ENCODE assay signal across 8 mouse cellular contexts in the genomic region with DNA sequence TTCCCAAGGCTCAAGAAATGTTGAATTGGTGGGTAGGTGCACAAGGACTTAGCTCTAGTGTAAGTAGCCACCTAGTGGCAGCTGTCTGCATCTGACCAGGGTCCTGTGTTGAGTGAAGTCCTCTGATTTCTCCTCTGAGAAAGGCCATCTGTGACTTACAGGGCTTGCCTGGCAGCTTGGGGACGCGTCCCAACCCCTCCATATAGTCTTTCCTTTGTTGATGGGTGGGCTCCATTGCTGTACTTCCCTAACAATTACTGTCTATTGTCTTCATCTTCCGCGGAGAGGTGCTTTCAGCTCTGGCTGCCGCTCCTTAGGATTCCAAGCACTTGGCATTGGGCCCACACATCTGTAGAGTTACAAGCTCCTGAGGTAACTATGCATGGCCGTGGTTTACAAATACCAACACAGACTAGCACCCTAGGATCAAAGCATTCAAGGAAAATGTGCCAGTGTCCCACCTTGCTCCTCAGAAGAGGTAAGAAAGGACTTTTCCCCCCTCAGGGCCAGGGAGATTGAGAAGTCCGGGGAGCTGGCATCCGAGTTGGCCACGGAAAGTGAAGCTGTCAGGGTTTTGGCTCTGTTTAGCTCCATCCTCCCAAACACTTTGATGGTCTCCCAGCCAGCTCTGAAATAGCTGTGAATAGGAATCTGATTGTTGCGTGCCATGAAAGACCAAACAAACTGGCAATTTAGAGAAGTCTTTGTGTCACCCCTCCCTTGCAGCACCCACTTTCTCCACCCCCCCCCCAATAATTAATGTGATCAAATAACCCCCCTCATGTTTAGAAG.
DNase-seq lines count a peak whose midpoint lies in the region; ATAC-seq and TF ChIP-seq lines count a peak whose summit lies in the region.

No protein-coding gene starts in this region.

- no peak for TF ChIP-seq POLR2A in cortical plate, adult 2 months (IDR thresholded peaks at IDR 0.05; ENCODE audit: extremely low read depth, insufficient read depth, low read length)

- intact Hi-C loops in gastrocnemius, postnatal 36 days (cut with DNase I): loop anchor here (5.0 kb wide), 1 partner anchor 152 kb away; no protein-coding TSS in a partner anchor

- H3K4me2 ChIP-seq in intestine, embryonic 16.5 days (ENCODE audit: low read depth, low read length): no peak overlapping the region
- H3K4me2 ChIP-seq in limb, embryonic 11.5 days (ENCODE audit: low read depth, severe bottlenecking): no peak overlapping the region
- H3K4me2 ChIP-seq in midbrain, embryonic 16.5 days (ENCODE audit: low read length): peak overlapping the region; percentile 7; the same call in 1 of the 2 replicates

- no peaks in the 10 kb centered on the region for H3K36me3 ChIP-seq in intestine, embryonic 16.5 days (ENCODE audit: control insufficient read depth, insufficient read depth, low read length)
- H3K36me3 ChIP-seq in limb, embryonic 11.5 days (ENCODE audit: control insufficient read depth, insufficient read depth, low read length): no peaks in the 10 kb centered on the region
- no peaks in the 10 kb centered on the region for H3K36me3 ChIP-seq in midbrain, embryonic 16.5 days (ENCODE audit: control insufficient read depth, insufficient read depth, low read length)

- no peaks in the 10 kb centered on the region for H3K9me3 ChIP-seq in intestine, embryonic 16.5 days (ENCODE audit: control insufficient read depth, low read length)
- no peaks in the 10 kb centered on the region for H3K9me3 ChIP-seq in limb, embryonic 11.5 days (ENCODE audit: control insufficient read depth, low read length)
- H3K9me3 ChIP-seq in midbrain, embryonic 16.5 days (replicated peaks; ENCODE audit: control insufficient read depth, low read length, poor library complexity, severe bottlenecking): no peaks in the 10 kb centered on the region

- no peaks in the 10 kb centered on the region for H3K4me1 ChIP-seq in cortical plate, adult 2 months (ENCODE audit: control insufficient read depth, insufficient read depth, low read length)
- H3K4me1 ChIP-seq in intestine, embryonic 16.5 days (ENCODE audit: control insufficient read depth, insufficient read depth, low read length): no peaks in the 10 kb centered on the region
- H3K4me1 ChIP-seq in limb, embryonic 11.5 days (ENCODE audit: control insufficient read depth, insufficient read depth, low read length): peaks cover 3% of the 10 kb centered on the region; the same call in 1 of the 2 replicates
- no peaks in the 10 kb centered on the region; the same call in 1 of the 2 replicates for H3K4me1 ChIP-seq in midbrain, embryonic 16.5 days (ENCODE audit: control insufficient read depth, insufficient read depth, low read length)

- DNase-seq in spleen, postnatal 36 days (ENCODE audit: low spot score in 2 of 2): peak; percentile 14 to 17
- DNase-seq in spleen, postnatal 4 days (ENCODE audit: low spot score in 2 of 2): no peak
- peak; percentile 17 to 38 for DNase-seq in gastrocnemius, postnatal 36 days
- DNase-seq in limb, embryonic 11.5 days (ENCODE audit: low spot score): peak; percentile 71
- DNase-seq in telencephalon, adult 2 months (ENCODE audit: low read depth, low spot score): peak; percentile 49

- H3K27ac ChIP-seq in cortical plate, adult 2 months (ENCODE audit: insufficient read depth, low read length): no peak overlapping the region
- H3K27ac ChIP-seq in intestine, embryonic 16.5 days (ENCODE audit: low read length): no peak overlapping the region
- no peak overlapping the region for H3K27ac ChIP-seq in limb, embryonic 11.5 days (replicated peaks; ENCODE audit: low read depth, low read length)
- H3K27ac ChIP-seq in midbrain, embryonic 16.5 days (ENCODE audit: low read length): peak overlapping the region; percentile 35; the same call in 1 of the 2 replicates

- no peak overlapping the region for H3K9ac ChIP-seq in intestine, embryonic 16.5 days (ENCODE audit: low read depth, low read length)
- H3K9ac ChIP-seq in limb, embryonic 11.5 days (ENCODE audit: low read length): no peak overlapping the region
- H3K9ac ChIP-seq in midbrain, embryonic 16.5 days (ENCODE audit: low read depth, low read length): no peak overlapping the region

- 31% methylated on average over 10 of the region's 10 CpGs for WGBS in intestine, embryonic 16.5 days
- WGBS in limb, embryonic 11.5 days: 26% methylated on average over 10 of the region's 10 CpGs
- 35% methylated on average over 10 of the region's 10 CpGs for WGBS in midbrain, embryonic 16.5 days

- H3K27me3 ChIP-seq in intestine, embryonic 16.5 days (replicated peaks; ENCODE audit: control insufficient read depth, insufficient read depth, low read length): no peaks in the 10 kb centered on the region
- H3K27me3 ChIP-seq in limb, embryonic 11.5 days (ENCODE audit: control insufficient read depth, insufficient read depth, low read length): no peaks in the 10 kb centered on the region
- no peaks in the 10 kb centered on the region for H3K27me3 ChIP-seq in midbrain, embryonic 16.5 days (ENCODE audit: control insufficient read depth, insufficient read depth, low read depth, low read length)

- no peak overlapping the region for H3K4me3 ChIP-seq in cortical plate, adult 2 months (ENCODE audit: insufficient read depth, low read length)
- H3K4me3 ChIP-seq in intestine, embryonic 16.5 days (ENCODE audit: low read length): no peak overlapping the region
- H3K4me3 ChIP-seq in limb, embryonic 11.5 days (ENCODE audit: low read depth, low read length): no peak overlapping the region
- H3K4me3 ChIP-seq in midbrain, embryonic 16.5 days (ENCODE audit: low read depth, low read length): no peak overlapping the region

- ATAC-seq in intestine, embryonic 16.5 days: peak; percentile 71
- peak; percentile 31; the same call in 1 of the 2 replicates for ATAC-seq in limb, embryonic 11.5 days (ENCODE audit: insufficient number of reproducible peaks, low FRiP score, low TSS enrichment, low read depth)
- peak; percentile 74 for ATAC-seq in midbrain, embryonic 16.5 days

- TF ChIP-seq CTCF in cortical plate, adult 2 months (IDR thresholded peaks at IDR 0.05; ENCODE audit: extremely low read depth, insufficient read depth, low read length): peak; percentile 68

Comparison
In these comparisons a context has a peak if more than half of its experiments do, and no peak if none do; other contexts are left out.
1. DNase-seq: peak in spleen, postnatal 36 days (2 of 2), gastrocnemius, postnatal 36 days (2 of 2), limb, embryonic 11.5 days (single experiment) and telencephalon, adult 2 months (single experiment); none in spleen, postnatal 4 days (0 of 2).
2. Peak in every context shown above with its lines, with median percentiles within 50 percentile points of each other: ATAC-seq.